Mouse (Mus musculus) kidney, adult 2 months (tissue): Measurements from ENCODE around the gene Csrp1.

Source experiments
- CTCF ChIP-seq: fragments of 200-500 bp; conservative IDR thresholded peaks from 2 replicates; pipeline ENCODE4 v1.5.1; 2011; ENCODE audit warnings: low read depth, mild to moderate bottlenecking, control low read depth, low read length, moderate library complexity, mixed read lengths; ENCODE audit not compliant: insufficient read depth, insufficient read length
- POLR2A ChIP-seq: fragments of 200-500 bp; IDR thresholded peaks from one replicate; pipeline ENCODE4 v1.6.1; 2011; ENCODE audit warnings: low read depth, low read length, control low read depth

DNA sequence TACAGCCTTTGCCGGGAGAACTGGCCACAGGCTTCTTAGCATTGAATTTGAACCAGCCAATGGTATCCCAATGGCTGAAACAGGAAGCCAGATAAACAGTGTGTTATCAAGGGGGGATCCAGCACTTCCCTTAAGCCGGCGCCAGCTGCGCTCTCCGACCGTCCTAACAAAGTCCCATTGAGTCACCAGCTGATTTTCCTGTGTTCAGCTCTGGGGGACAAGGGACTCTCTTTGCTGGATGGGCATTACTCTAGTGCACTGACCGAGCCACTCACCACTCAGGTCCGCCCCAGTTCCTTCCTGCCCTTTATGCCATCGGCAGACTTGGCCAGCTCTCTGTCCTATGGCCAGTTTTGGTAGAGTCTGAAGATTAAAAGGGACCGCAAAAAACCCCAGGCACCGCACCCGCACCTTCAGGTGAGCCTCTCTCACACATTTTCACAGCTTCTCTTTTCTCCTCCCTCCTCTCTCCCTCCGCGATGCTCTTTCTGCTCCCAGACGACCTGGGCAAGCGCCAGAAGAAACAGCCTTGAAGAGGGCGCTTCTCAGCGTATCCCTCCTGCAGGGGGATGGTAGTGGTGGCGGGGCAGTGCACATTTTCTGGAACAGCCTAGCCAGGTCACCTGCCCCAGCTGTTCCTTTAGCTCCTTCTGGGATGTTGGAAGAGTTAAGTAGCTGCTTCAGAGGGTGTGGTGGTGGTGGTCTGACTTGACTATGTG is 32.9 kb upstream of the Csrp1 start:
- TF ChIP-seq CTCF (no peak), POLR2A (no peak)
